Mouse (Mus musculus): Measurements from ENCODE around the gene Rap1a.

The Rap1a gene

GRCm38 (mm10) chr3:105758098-105758497, 43.0 kb downstream of the Rap1a start:
- no peak for DNase-seq

GRCm38 (mm10) chr3:105757323-105758083, 43.6 kb downstream of the Rap1a start:
- DNase-seq = no peak

GRCm38 (mm10) chr3:105756505-105756904, 44.6 kb downstream of the Rap1a start:
- DNase-seq = no peak

GRCm38 (mm10) chr3:105755123-105755522, 46.0 kb downstream of the Rap1a start:
- no peak for DNase-seq

- DNase-seq = no peak
These were observed 47.0 kb downstream of the Rap1a start for GRCm38 (mm10) chr3:105754184-105754583.

GRCm38 (mm10) chr3:105750810-105751209, 50.3 kb downstream of the Rap1a start:
- no peak for DNase-seq

GRCm38 (mm10) chr3:105746542-105746941, 54.6 kb downstream of the Rap1a start:
- no peak for DNase-seq

- DNase-seq = no peak
These were observed 63.5 kb downstream of the Rap1a start for GRCm38 (mm10) chr3:105737666-105738065.

GRCm38 (mm10) chr3:105737070-105737469, 64.1 kb downstream of the Rap1a start:
- DNase-seq = no peak

GRCm38 (mm10) chr3:105736148-105736547, 65.0 kb downstream of the Rap1a start:
- no peak for DNase-seq

GRCm38 (mm10) chr3:105735285-105735684, 65.9 kb downstream of the Rap1a start:
- DNase-seq = no peak

GRCm38 (mm10) chr3:105733538-105733937, 67.6 kb downstream of the Rap1a start:
- DNase-seq = no peak

- DNase-seq = no peak
These were observed 68.8 kb downstream of the Rap1a start for GRCm38 (mm10) chr3:105732360-105732759.

- DNase-seq = peak; percentile 71 to 81
These were observed 75.1 kb downstream of the Rap1a start for GRCm38 (mm10) chr3:105726037-105726436.

GRCm38 (mm10) chr3:105722510-105722909, 78.6 kb downstream of the Rap1a start:
- DNase-seq = no peak

- no peak for DNase-seq
These were observed 79.4 kb downstream of the Rap1a start for GRCm38 (mm10) chr3:105721681-105722201.

- no peak for DNase-seq
These were observed 80.6 kb downstream of the Rap1a start for GRCm38 (mm10) chr3:105720514-105720913.

- no peak for DNase-seq
These were observed 81.2 kb downstream of the Rap1a start for GRCm38 (mm10) chr3:105719979-105720378.

GRCm38 (mm10) chr3:105718746-105719145, 82.4 kb downstream of the Rap1a start:
- no peak for DNase-seq

GRCm38 (mm10) chr3:105717856-105718555, 83.1 kb downstream of the Rap1a start:
- DNase-seq = peak in 1 of 2 experiments; percentile 54

- no peak for DNase-seq
These were observed 84.7 kb downstream of the Rap1a start for GRCm38 (mm10) chr3:105716353-105717000.

GRCm38 (mm10) chr3:105714820-105715167, 86.3 kb downstream of the Rap1a start:
- no peak for DNase-seq

GRCm38 (mm10) chr3:105714091-105714819, 86.9 kb downstream of the Rap1a start:
- DNase-seq = peak in 1 of 2 experiments; percentile 41

Measured in cerebellum, adult 18-20 months (tissue).